Mouse (Mus musculus) right cerebral cortex, postnatal 10 days (tissue): ENCODE data around the gene Prkg2.

Experiments
- DNase-seq, 2 experiments: peaks; one replicate each; pipeline ENCODE4 v3.0.0; 2021; ENCODE audit warnings: low spot score in 2 of 2

The Prkg2 gene

GRCm38 (mm10) chr5:98900926-98901325 lies 136.2 kb downstream of the Prkg2 start:
- no peak for DNase-seq

GRCm38 (mm10) chr5:98897946-98898345 lies 139.2 kb downstream of the Prkg2 start:
- no peak for DNase-seq

GRCm38 (mm10) chr5:98894281-98894680 lies 142.9 kb downstream of the Prkg2 start:
- DNase-seq, result peak; percentile 29 to 40

DNA sequence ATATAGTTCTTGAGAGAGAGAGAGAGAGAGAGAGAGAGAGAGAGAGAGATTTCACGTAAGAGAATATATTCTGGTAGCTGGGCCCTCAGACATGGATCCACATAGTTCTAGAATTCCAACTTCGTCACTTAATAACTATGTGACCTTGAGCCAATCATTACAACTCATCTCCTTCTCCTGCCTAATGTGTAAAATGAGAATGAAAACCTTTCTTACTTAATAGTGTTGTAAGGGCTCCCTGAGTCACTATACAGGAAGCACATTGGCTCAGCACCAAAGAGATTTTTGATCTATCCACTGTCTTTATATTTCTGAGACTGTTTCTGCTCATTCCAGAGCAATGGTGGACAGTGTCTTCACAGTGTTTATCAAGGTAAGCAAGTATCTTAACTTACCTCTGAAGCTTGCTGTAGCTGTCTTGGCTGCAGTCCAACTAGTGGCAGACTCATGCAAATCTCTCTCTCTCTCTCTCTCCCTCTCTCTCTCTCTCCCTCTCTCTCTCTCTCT lies 146.6 kb downstream of the Prkg2 start:
- no peak for DNase-seq

DNA sequence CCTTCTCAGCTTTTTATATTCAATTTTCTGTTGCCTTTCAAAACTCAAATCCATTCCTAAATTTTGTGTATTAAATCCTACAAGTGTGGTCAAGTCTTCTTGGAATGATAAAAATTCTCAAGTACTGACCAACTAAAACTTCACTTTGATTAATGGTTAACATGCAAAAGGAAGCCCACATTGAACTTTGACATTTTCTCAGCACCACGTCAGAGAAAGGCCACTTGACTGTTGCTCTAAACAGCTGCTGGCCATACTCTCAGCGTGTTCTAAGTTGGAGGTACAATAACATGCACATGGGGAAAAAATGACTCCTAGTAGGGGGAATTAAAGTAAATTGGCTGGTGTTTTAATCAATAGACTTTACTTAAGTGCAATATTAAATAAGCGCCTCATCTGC lies 155.1 kb downstream of the Prkg2 start:
- no peak for DNase-seq
